Mouse (Mus musculus) small intestine, adult 2 months (tissue): Measurements from ENCODE around the gene Dazap2.

Experiments
- CTCF ChIP-seq: fragments of 200-500 bp; IDR thresholded peaks from 2 replicates; pipeline ENCODE4 v1.5.1; 2012; ENCODE audit warnings: low read depth, mild to moderate bottlenecking, control low read depth, inconsistent platforms, low read length, moderate library complexity, mixed read lengths; ENCODE audit not compliant: insufficient replicate concordance, insufficient read length; ENCODE audit errors: extremely low read depth
- POLR2A ChIP-seq: fragments of 200-500 bp; IDR thresholded peaks from 2 replicates; pipeline ENCODE4 v1.6.1; 2012; ENCODE audit warnings: low read depth, mild to moderate bottlenecking, control low read depth, inconsistent platforms, low read length, moderate library complexity

DNA sequence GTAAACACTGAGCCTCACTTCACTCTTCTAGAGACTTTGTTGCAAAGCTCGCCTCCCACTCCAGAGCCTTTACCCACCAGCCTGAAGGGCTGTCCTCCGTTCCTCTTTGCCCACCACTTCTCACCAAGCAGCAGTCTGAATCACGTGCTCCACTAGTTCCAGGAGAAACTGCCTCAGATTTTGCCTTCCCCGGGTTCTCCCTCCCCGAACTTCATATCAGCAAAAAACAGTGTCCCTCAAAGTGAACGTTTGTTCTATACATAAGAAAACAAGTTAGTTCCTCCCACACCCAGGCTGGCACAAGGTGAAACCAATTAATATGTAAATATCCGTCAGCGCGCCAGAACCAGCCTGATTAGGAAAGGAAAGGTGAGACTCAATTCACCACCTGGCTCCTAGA, 20.1 kb downstream of the Dazap2 start:
- TF ChIP-seq CTCF (no peak), POLR2A (no peak)
